Mouse (Mus musculus): ENCODE data around the gene Ngdn.
A peak's percentile ranks its signal among the peaks of the same experiment; 100 is the strongest.

- TF ChIP-seq CTCF (IDR thresholded peaks at IDR 0.05; ENCODE audit: control insufficient read depth, insufficient read depth, low read length) (no peak), POLR2A (IDR thresholded peaks at IDR 0.05; ENCODE audit: borderline replicate concordance, control insufficient read depth, low read depth, low read length) (peak; percentile 21; the same call in 1 of the 2 replicates)
Observed at GRCm38 (mm10) chr14:55052496-55052895, 37.2 kb downstream of the Ngdn start.

All from bone marrow, adult 2 months (tissue).